Mouse (Mus musculus): ENCODE measurements around the gene Dmrtc2.

DNA sequence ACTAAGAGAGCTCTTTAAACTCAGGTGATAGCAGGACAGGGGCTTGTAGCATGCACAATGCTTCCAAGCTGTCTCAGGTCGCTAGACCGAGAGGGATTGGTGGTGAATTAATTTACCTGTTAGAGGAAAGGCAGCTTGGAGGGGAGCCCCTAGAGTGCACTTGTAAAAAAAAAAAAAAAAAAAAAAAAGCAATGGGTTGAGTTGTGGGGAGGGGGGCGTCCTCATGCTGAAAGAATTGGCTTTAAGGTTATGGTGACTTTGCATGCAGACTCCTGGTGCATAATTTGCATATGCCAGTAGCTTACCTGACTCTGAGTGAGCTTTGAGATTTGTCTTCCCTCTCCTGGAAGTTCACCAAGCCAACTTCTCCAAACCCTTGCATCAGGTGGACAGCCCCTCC, 29.5 kb upstream of the Dmrtc2 start:
- TF ChIP-seq CTCF (IDR thresholded peaks at IDR 0.05; ENCODE audit: control insufficient read depth, insufficient read depth, insufficient read length) = no peak
- TF ChIP-seq USF1 (IDR thresholded peaks at IDR 0.05; ENCODE audit: low read depth) = no peak
- no peak for TF ChIP-seq FOSL1 (IDR thresholded peaks at IDR 0.05; ENCODE audit: insufficient read depth, low read length, poor library complexity, severe bottlenecking)
- no peak for TF ChIP-seq CEBPB (IDR thresholded peaks at IDR 0.05; ENCODE audit: low read depth)

All from C2C12 (cell line).